Comparison of ENCODE assay signal across 1 mouse cellular context in the genomic region with DNA sequence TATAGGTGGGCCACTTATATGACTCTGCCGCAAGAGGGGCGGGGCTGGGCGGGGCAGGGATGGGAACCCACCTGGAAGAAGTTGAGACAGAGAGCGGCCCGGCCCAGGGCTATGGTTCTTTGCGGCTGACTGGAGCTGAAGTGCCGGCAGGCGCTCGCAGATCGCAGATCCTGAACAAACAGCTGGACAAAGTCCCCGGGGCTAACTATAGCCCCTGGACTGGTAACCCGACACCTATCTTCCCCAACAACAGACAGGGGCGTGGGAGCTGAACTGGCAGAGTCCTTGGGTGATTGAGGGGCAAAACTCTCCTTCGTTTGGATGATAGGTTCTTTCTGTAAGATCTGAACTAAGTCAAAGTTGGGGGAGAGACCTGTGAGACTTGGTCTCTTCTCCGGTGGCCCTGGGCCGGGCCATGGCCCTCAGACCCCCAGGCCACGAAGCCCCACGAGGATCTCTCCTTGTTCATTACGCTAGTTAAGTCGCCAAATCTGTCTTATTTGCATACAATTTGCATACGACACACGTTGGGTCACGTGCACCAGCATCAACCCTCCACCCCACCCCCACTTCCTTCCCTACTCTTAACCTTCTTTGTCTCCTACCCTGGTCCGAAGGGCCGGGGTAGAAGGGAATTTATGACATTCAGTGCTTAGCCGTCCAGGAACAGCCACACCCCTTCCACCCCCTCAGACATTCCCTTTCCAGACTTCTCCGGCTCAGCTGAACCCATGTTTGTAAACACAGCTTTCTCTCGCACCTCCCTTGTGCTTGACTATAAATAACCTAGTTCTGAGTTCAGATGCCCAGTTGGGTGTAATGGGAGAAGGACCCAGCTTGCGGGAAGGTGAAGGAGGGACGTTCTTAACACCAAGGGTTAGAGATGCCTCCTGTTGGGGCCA.
TF ChIP-seq lines count a peak whose summit lies in the region.

No protein-coding gene starts in this region.

TF ChIP-seq in MEL, 35 proteins besides CTCF, POLR2A, EP300 and RAD21:
- TF ChIP-seq POLR2AphosphoS5 (IDR thresholded peaks at IDR 0.05; ENCODE audit: borderline replicate concordance, low read depth, low read length) (no peak), USF1 (IDR thresholded peaks at IDR 0.05; ENCODE audit: low read depth, low read length) (peak; percentile 60; the same call in 1 of the 2 replicates)
TF ChIP-seq in MEL: peak in this region for 1.
